Mouse (Mus musculus) ES-CJ7 (cell line): Measurements from ENCODE around the gene Cracr2b.

Experiments used
- DNase-seq: peaks from one replicate; pipeline ENCODE4 v3.0.0; 2011; ENCODE audit warnings: low read depth, low spot score

The Cracr2b gene

DNA sequence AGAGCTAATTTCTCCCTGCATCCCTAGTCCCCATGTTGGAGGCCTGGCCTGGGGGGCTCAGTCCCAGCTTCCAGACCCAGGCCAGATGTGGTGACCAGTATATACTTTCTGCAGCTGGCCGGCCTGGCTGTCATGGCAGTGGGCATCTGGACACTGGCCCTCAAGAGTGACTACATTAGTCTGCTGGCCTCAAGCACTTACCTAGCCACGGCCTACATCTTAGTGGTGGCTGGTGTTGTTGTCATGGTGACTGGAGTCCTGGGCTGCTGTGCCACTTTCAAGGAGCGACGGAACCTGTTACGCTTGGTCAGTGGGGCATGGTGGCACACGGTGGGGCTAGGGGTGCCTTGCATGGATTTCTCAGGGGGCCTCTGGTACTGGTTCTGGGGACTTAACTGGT, 8.5 kb downstream of the Cracr2b start:
- DNase-seq, result no peak

GRCm38 (mm10) chr7:141469901-141470636, 9.2 kb downstream of the Cracr2b start:
- no peak for DNase-seq

GRCm38 (mm10) chr7:141470637-141470944, 9.7 kb downstream of the Cracr2b start:
- no peak for DNase-seq

DNA sequence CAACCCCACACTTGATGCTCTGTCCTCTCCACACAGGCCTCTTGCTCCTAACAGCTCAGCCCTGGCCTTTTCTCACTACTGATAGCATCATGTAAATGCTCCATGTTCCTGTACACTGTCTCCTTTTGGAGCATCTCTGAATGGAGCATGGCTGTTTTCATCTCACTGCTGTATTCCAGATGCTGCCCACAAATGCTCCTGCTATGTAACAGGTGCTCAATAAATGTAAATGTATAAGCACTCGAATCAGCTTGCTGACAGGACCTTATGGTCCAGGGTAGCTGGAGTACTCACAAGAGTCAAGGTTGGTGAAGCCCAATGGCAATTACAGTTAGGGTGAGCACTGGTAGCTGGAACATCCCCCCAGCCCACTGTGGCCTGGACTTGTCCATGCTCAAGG, 10.3 kb downstream of the Cracr2b start:
- DNase-seq, result no peak

GRCm38 (mm10) chr7:141472226-141472625, 11.3 kb downstream of the Cracr2b start:
- DNase-seq, result no peak

- DNase-seq, result no peak
Observed at GRCm38 (mm10) chr7:141472763-141473162, 11.9 kb downstream of the Cracr2b start.

DNA sequence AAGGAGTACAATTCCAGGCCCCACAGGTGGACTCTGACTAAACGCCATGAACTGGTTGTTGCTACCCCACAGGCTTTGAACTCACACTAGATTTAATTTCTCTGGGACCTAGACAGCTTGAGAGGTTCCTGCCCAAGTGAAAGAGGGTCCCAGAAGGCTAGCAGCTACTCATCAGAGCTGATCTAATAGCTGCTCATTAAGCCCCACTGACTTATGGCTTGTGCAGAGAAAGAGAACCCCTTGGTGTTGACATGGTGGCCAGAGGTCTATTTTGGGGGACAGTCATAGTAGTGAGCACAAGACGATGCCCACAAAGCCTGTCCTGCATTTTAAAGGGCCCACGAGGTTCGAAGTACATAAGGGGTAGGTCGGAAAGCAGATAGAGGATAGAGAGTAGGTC, 13.3 kb downstream of the Cracr2b start:
- DNase-seq, result no peak

GRCm38 (mm10) chr7:141475011-141475804, 14.3 kb downstream of the Cracr2b start, which contains the start of the genes Polr2l and Tspan4:
Polr2l (minus strand) TSS chr7:141475132.
Tspan4 (plus strand) TSS chr7:141475240.
- peak; percentile 88 for DNase-seq

DNA sequence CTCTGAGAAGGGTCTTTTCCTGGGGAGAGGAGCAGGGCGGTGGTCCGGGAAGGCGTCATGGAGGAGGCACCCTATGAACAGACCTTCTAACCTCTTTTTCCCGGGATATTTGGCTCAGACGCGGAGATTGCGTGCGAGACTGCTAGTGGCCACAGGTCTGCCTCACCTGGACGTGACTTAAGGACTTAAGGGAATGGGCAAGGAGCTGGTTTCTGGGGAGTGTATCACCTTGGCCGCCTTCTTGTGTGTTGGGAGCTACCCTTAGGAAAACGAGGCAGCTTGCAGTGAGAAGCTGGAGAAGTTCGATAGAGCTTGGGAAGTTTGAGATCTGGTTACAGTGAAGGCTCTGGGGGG, 14.9 kb downstream of the Cracr2b start:
- peak; percentile 17 for DNase-seq

DNA sequence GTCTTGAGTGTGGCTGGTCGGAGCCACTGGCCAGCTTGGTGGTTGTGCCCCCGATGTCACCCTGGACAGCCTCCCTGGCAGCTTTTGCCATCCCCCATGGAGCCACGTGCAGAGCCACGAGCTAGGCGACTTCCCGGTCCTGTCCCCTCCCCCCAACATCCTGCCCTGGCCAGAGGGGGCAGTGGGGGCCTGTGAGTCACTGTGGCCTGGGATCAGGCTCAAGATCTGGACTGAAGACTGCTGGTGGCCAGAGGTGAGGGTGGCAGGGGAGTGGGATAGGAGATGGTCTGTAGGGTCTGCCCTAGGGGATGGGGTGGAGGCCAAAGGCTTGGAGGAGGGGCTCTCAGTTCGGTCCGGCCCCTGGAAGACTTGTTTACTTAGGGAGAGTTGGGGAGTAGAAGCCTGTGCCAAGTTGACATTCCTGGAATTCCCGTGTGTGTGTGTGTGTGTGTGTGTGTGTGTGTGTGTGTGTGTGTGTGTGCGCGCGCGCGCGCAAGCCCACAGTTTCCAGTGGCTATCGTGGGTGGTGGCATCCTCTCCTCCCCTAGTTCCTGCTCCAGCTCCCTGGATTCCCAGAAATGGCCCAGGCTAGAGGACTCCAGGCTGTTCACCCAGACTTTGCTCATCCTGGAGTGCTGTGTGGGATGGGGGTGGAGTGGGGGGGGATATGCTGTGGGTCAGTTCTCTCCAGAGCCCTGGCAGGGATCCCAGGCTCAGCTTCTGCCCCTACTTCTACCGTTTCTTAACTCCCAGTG, 15.5 kb downstream of the Cracr2b start:
- peak; percentile 71 for DNase-seq

DNA sequence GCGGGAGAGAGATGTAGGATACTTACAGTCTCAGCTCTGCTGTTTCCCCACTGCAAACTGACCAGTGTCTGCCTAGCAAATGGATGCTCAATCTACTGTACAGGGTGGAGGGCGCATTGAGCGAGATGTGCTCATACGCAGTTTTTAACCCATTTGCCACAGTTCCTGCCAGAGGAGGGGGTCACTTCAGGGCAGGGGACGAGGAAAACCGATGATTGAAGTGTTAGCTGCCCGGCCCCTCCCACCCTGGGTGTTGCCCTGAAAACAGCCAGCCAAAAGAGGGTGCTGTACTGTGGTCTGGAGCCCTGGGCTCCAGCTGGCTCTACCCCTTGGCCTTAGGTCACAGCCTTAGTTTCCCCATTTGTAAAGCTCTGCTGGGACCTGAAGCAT, 16.1 kb downstream of the Cracr2b start:
- no peak for DNase-seq

- DNase-seq, result no peak
Observed at GRCm38 (mm10) chr7:141477578-141478269, 16.8 kb downstream of the Cracr2b start.

DNA sequence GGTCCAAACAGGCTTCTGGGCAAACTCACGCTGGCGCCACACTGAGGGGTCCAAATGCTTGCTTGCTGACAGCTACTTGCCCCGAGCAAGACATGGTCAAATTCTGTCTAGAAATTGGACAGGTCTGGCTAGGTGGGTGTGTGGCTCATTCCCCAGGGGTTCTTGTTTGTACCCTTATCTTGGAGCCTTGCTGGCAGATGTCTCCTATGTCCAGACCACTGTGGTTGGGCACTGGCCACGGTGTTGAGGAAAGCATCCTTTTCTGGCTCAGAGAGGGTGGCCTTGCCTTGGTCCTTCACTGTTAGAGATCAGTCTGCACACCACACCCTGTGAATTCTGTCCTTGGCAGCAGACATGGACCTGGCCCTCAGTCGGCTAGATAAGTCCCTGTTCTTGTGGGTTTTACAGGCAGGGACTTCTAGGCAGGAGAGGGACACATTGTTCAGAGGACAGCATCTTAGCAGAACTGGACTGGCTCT, 17.4 kb downstream of the Cracr2b start:
- no peak for DNase-seq

GRCm38 (mm10) chr7:141480842-141481497, 20.1 kb downstream of the Cracr2b start:
- DNase-seq, result peak; percentile 82

DNA sequence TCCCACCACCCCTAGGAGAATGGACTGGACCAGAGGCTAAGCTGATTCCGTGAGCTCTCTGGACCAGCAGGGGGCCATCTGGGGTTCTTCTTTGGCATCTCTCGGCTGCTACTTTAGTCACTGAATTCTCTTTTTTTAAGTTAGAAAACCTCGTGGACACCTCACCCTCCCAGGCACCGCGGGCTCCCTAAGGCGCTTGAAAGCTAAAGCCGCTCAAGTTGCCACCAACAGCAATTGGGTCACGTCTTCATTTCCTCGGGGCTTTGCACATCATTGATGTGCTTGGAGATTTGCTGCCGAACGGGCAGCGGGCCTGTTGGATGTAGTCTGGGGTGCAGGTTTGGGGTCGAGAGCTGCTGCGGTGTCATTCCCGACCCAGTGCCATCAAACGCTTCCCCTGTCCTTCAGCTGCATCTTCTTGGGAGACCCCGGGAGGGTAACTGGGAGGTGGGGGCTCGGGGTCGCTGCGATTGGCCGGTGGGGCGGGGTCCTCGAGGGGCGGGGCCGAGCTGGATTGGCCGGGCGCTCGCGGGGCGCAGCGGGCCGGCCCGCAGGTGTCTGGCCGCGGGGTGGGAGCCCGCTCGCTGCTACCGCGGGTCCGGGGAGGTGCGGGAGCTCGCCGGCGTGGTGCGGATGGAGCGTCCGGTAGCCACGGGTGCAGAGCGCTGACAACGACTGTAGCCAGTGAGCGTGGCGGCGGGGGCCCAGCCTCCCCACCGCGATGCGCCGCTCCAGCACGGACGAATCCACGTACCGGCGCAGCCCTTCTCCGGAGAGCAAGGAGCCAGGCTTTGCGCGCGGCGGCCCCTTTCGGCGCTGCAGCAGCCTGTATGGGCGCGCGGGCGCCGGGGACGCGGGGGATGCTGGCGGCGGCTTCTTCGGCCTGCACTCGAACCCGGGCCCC, 20.9 kb downstream of the Cracr2b start:
- peak; percentile 59 for DNase-seq

- DNase-seq, result no peak
Observed at GRCm38 (mm10) chr7:141482531-141483024, 21.7 kb downstream of the Cracr2b start.

- no peak for DNase-seq
Observed at GRCm38 (mm10) chr7:141483114-141483653, 22.3 kb downstream of the Cracr2b start.

DNA sequence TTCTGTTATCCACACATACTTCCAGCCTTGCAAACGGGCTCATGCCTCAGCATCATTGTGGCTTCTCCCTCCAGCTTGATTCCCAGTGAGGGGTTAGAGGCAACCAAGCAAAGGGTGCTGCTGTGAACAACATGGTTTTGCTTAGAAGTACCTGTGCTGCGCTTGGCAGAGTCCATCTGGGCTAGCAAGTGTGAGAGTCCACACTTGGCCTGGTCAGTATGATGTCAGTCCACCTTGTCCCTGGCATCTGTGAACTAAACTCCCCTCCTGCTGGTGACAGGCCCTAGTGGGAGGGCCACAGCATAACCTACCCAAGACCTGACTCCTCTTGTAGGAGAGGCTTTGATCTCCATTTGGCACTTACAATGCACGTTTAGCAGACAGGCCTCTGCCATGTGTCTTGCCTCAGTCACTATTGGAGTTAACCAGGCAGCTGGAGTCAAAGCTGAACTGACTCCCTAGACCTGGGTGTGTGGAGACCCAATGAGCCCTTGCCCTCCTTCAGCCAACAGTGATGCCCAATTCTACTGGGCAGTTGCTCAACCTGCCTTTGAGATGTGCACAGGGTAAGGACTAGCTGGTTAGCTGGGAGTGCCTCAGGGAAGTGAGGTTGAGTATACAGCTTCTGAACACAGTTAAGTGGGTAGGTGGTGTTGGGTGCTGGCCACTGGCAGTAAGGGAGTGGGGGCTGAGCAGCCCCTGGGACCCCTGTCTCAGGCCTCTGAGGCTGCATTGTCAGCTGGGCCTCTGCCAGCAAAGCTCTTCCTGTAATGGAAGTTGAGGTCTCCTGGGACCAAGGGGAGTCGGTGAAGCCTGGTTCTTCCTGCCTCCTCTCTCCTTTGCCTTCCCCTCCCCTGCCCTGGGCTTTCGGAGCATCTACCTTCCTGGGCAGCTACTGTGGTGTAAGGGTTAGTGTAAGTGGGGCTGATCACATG, 23.6 kb downstream of the Cracr2b start:
- DNase-seq, result no peak

- no peak for DNase-seq
Observed at GRCm38 (mm10) chr7:141485186-141485585, 24.3 kb downstream of the Cracr2b start.
